Mouse (Mus musculus): ENCODE data around the gene Olfr906. TPM values are rescaled to one million over a fixed set of nuclear protein-coding genes. Genes with fewer than 3 reads are reported as not detected.

Gene Olfr906
- polyA plus RNA-seq, 1 experiment from 2014 or later: not detected

Other genes with a start within 250 kb of the Olfr906 start
- gene Olfr143, start 234.3 kb upstream of the Olfr906 start, polyA plus RNA-seq (2014; fragmentation: Nextera tagmentation; extraction: Ambion mirVana): not detected in 2 replicates
- not detected in 2 replicates for gene Olfr895, start 219.2 kb upstream of the Olfr906 start, polyA plus RNA-seq (2014; fragmentation: Nextera tagmentation; extraction: Ambion mirVana)
- not detected in 2 replicates for gene Olfr896-ps1, start 196.0 kb upstream of the Olfr906 start, polyA plus RNA-seq (2014; fragmentation: Nextera tagmentation; extraction: Ambion mirVana)
- not detected in 2 replicates for gene Olfr25, start 158.0 kb upstream of the Olfr906 start, polyA plus RNA-seq (2014; fragmentation: Nextera tagmentation; extraction: Ambion mirVana)
- gene Olfr898, start 138.7 kb upstream of the Olfr906 start, polyA plus RNA-seq (2014; fragmentation: Nextera tagmentation; extraction: Ambion mirVana): not detected in 2 replicates
- gene Olfr250, start 120.2 kb upstream of the Olfr906 start, polyA plus RNA-seq (2014; fragmentation: Nextera tagmentation; extraction: Ambion mirVana): not detected in 2 replicates
- not detected in 2 replicates for gene Olfr251, start 110.0 kb upstream of the Olfr906 start, polyA plus RNA-seq (2014; fragmentation: Nextera tagmentation; extraction: Ambion mirVana)
- gene Olfr147, start 85.4 kb upstream of the Olfr906 start, polyA plus RNA-seq (2014; fragmentation: Nextera tagmentation; extraction: Ambion mirVana): not detected in 2 replicates
- not detected in 2 replicates for gene Olfr901, start 57.6 kb upstream of the Olfr906 start, polyA plus RNA-seq (2014; fragmentation: Nextera tagmentation; extraction: Ambion mirVana)
- gene Olfr902, start 39.4 kb upstream of the Olfr906 start, polyA plus RNA-seq (2014; fragmentation: Nextera tagmentation; extraction: Ambion mirVana): not detected in 2 replicates
- not detected in 2 replicates for gene Olfr904, start 23.9 kb upstream of the Olfr906 start, polyA plus RNA-seq (2014; fragmentation: Nextera tagmentation; extraction: Ambion mirVana)
- gene Olfr905, start 16.0 kb upstream of the Olfr906 start, polyA plus RNA-seq (2014; fragmentation: Nextera tagmentation; extraction: Ambion mirVana): not detected in 2 replicates
- gene Olfr907, start 8.7 kb downstream of the Olfr906 start, polyA plus RNA-seq (2014; fragmentation: Nextera tagmentation; extraction: Ambion mirVana): not detected in 2 replicates
- gene Olfr911-ps1, start 34.5 kb downstream of the Olfr906 start, polyA plus RNA-seq (2014; fragmentation: Nextera tagmentation; extraction: Ambion mirVana): not detected in 2 replicates
- not detected in 2 replicates for gene Olfr910, start 50.8 kb downstream of the Olfr906 start, polyA plus RNA-seq (2014; fragmentation: Nextera tagmentation; extraction: Ambion mirVana)
- gene Olfr912, start 93.1 kb downstream of the Olfr906 start, polyA plus RNA-seq (2014; fragmentation: Nextera tagmentation; extraction: Ambion mirVana): not detected in 2 replicates
- gene Olfr913, start 105.7 kb downstream of the Olfr906 start, polyA plus RNA-seq (2014; fragmentation: Nextera tagmentation; extraction: Ambion mirVana): not detected in 2 replicates
- gene Olfr914, start 118.0 kb downstream of the Olfr906 start, polyA plus RNA-seq (2014; fragmentation: Nextera tagmentation; extraction: Ambion mirVana): not detected in 2 replicates
- gene Olfr916, start 172.8 kb downstream of the Olfr906 start, polyA plus RNA-seq (2014; fragmentation: Nextera tagmentation; extraction: Ambion mirVana): not detected in 2 replicates
- gene Olfr917, start 178.8 kb downstream of the Olfr906 start, polyA plus RNA-seq (2014; fragmentation: Nextera tagmentation; extraction: Ambion mirVana): not detected in 2 replicates
- not detected in 2 replicates for gene Olfr918, start 187.5 kb downstream of the Olfr906 start, polyA plus RNA-seq (2014; fragmentation: Nextera tagmentation; extraction: Ambion mirVana)
- gene Olfr919, start 216.6 kb downstream of the Olfr906 start, polyA plus RNA-seq (2014; fragmentation: Nextera tagmentation; extraction: Ambion mirVana): not detected in 2 replicates
- 23.2 and 25.5 TPM in 2 replicates for gene Vwa5a, start 231.2 kb downstream of the Olfr906 start, polyA plus RNA-seq (2014; fragmentation: Nextera tagmentation; extraction: Ambion mirVana)

Data from heart, embryonic 14.5 days (tissue).